Mouse (Mus musculus): ENCODE results near the gene Cadps2.

GRCm38 (mm10) chr6:23462600-23463280 lies 376.5 kb downstream of the Cadps2 start:
- TF ChIP-seq CTCF (IDR thresholded peaks at IDR 0.05; ENCODE audit: low read depth, low read length) (peak; percentile 30; the same call in 1 of the 2 replicates), POLR2A (IDR thresholded peaks at IDR 0.05; ENCODE audit: extremely low read depth, insufficient read depth, low read length) (no peak)

Data from liver, adult 2 months (tissue).